ENCODE assay signal across 8 mouse cellular contexts in the genomic region with DNA sequence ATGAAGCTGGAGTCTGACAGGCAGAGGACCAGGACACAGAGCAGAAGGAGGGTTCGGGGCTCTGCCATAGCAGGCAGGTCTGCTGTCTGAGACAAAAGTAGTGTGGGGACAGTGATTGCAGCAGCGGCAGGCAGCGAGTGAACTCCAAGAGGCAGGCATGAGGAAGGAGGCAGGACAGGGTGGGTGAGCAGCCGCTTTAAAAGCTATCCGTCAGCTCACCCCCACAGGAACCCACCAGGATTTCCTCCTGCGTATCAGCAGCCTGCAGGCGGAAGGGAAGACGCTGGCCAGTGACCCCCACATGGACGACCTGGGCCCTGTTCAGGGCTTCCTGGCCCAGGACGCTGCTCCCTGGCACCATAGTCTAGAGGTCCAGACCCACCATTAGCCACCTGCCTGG. TPM values are rescaled to one million over a fixed set of nuclear protein-coding genes. Genes with fewer than 3 reads are reported as not detected.
DNase-seq lines count a peak whose midpoint lies in the region; ATAC-seq and TF ChIP-seq lines count a peak whose summit lies in the region.

A gene (minus strand): TSS at position 217 of the 400 bp plus-strand sequence.

- H3K4me3 ChIP-seq in limb, embryonic 15.5 days: peak within 1 kb of the TSS; percentile 18
- H3K4me3 ChIP-seq in midbrain, postnatal 0 days (ENCODE audit: low read depth, low read length): no peak within 1 kb of the TSS
- H3K4me3 ChIP-seq in cerebellum, adult 2 months (replicated peaks; ENCODE audit: insufficient read depth, low read depth, low read length): no peak within 1 kb of the TSS

- no peak for TF ChIP-seq CTCF in midbrain, postnatal 0 days (IDR thresholded peaks at IDR 0.05)
- TF ChIP-seq CTCF in cerebellum, adult 2 months (IDR thresholded peaks at IDR 0.05; ENCODE audit: borderline replicate concordance, insufficient read depth, low read depth, low read length): no peak

- DNase-seq in left cerebral cortex, adult 18-20 months (ENCODE audit: low spot score in 2 of 2): no peak
- no peak for DNase-seq in left cerebral cortex, adult 9 months (ENCODE audit: low spot score in 2 of 2)
- peak; percentile 70 to 87 for DNase-seq in heart, adult 18-20 months
- peak; percentile 59 for DNase-seq in kidney, adult 11 months
- DNase-seq in midbrain, postnatal 0 days (ENCODE audit: low spot score): no peak
- no peak for DNase-seq in cerebellum, adult 2 months
- no peak for DNase-seq in urinary bladder, postnatal 25 days (ENCODE audit: low spot score)

- no peak for ATAC-seq in limb, embryonic 15.5 days (ENCODE audit: insufficient number of reproducible peaks, low FRiP score, low TSS enrichment, low read depth)
- ATAC-seq in midbrain, postnatal 0 days (ENCODE audit: low FRiP score): no peak

- H3K4me1 ChIP-seq in limb, embryonic 15.5 days: peaks cover 25% of the 10 kb centered on the region
- H3K4me1 ChIP-seq in midbrain, postnatal 0 days (ENCODE audit: insufficient read depth, low read length): no peaks in the 10 kb centered on the region; the same call in 1 of the 2 replicates
- H3K4me1 ChIP-seq in cerebellum, adult 2 months (ENCODE audit: control insufficient read depth, insufficient read depth, low read length): peaks cover 55% of the 10 kb centered on the region

- H3K9ac ChIP-seq in limb, embryonic 15.5 days: no peak within 1 kb of the TSS
- no peak within 1 kb of the TSS for H3K9ac ChIP-seq in midbrain, postnatal 0 days (replicated peaks; ENCODE audit: low read length, poor library complexity, severe bottlenecking)

- 0 out of 2 replicates have a peak within 1 kb of the TSS, but pooled peaks have one; percentile 10 for H3K4me2 ChIP-seq in limb, embryonic 15.5 days
- no peak within 1 kb of the TSS for H3K4me2 ChIP-seq in midbrain, postnatal 0 days (ENCODE audit: low read depth, low read length, poor library complexity, severe bottlenecking)

- H3K27me3 ChIP-seq in limb, embryonic 15.5 days: no peaks in the 10 kb centered on the region
- H3K27me3 ChIP-seq in midbrain, postnatal 0 days (ENCODE audit: insufficient read depth, low read length): no peaks in the 10 kb centered on the region
- H3K27me3 ChIP-seq in cerebellum, adult 2 months (ENCODE audit: control insufficient read depth, insufficient read depth, low read length): no peaks in the 10 kb centered on the region

- no peak for TF ChIP-seq POLR2A in cerebellum, adult 2 months (IDR thresholded peaks at IDR 0.05; ENCODE audit: borderline replicate concordance, insufficient read depth, low read length)

- peak within 1 kb of the TSS; percentile 40 for H3K27ac ChIP-seq in limb, embryonic 15.5 days
- H3K27ac ChIP-seq in midbrain, postnatal 0 days (ENCODE audit: low read depth, low read length): no peak within 1 kb of the TSS
- no peak within 1 kb of the TSS for H3K27ac ChIP-seq in cerebellum, adult 2 months (ENCODE audit: insufficient read depth, low read length)

- no peaks in the 10 kb centered on the region for H3K9me3 ChIP-seq in limb, embryonic 15.5 days
- H3K9me3 ChIP-seq in midbrain, postnatal 0 days (ENCODE audit: low read length): no peaks in the 10 kb centered on the region

- H3K36me3 ChIP-seq in limb, embryonic 15.5 days: peaks cover 38% of the 10 kb centered on the region
- H3K36me3 ChIP-seq in midbrain, postnatal 0 days (ENCODE audit: insufficient read depth, low read length): peaks cover 31% of the 10 kb centered on the region

- WGBS in limb, embryonic 15.5 days: 45% methylated on average over 10 of the region's 10 CpGs
- 52% methylated on average over 10 of the region's 10 CpGs for WGBS in midbrain, postnatal 0 days
- 66% methylated on average over 10 of the region's 10 CpGs for WGBS in cerebellum, adult 2 months

RNA-seq across cellular contexts. Expression of the gene that starts here (rescaled TPM):
- 10 to 100 TPM; 22.3 to 25.0 TPM for total RNA-seq in left cerebral cortex, adult 18-20 months (2021)
- 10 to 100 TPM; 63.2 to 64.1 TPM for total RNA-seq in heart, adult 18-20 months (2021)
- polyA plus RNA-seq in limb, embryonic 15.5 days (2015; fragmentation: Nextera tagmentation; extraction: Ambion mirVana): 42.5 and 44.4 TPM in 2 replicates
- total RNA-seq in midbrain, postnatal 0 days (2014; rRNA removed): 25.5 and 31.4 TPM in 2 replicates
- polyA plus RNA-seq in midbrain, postnatal 0 days (2015; fragmentation: Nextera tagmentation; extraction: Ambion mirVana): 9.0 and 11.7 TPM in 2 replicates
- 8.6 and 9.6 TPM in 2 replicates for polyA plus RNA-seq in cerebellum, adult 2 months (2012; rRNA removed)

Comparison
In these comparisons a context has a peak if more than half of its experiments do, and no peak if none do; other contexts are left out.
1. DNase-seq: peak in heart, adult 18-20 months (2 of 2) and kidney, adult 11 months (single experiment); none in left cerebral cortex, adult 18-20 months (0 of 2), left cerebral cortex, adult 9 months (0 of 2), midbrain, postnatal 0 days (single experiment), cerebellum, adult 2 months (0 of 2) and urinary bladder, postnatal 25 days (single experiment).